Mouse (Mus musculus): Measurements from ENCODE around the gene Mta2. TPM values are rescaled to one million over a fixed set of nuclear protein-coding genes. Genes with fewer than 3 reads are reported as not detected.

Gene Mta2
- polyA plus RNA-seq, 1 experiment = 102 TPM

- TF ChIP-seq CTCF (IDR thresholded peaks at IDR 0.05; ENCODE audit: borderline replicate concordance, insufficient read depth, low read length) = no peak
- TF ChIP-seq POLR2A (IDR thresholded peaks at IDR 0.05; ENCODE audit: low read depth, low read length) = 0 out of 2 replicates have a peak, but pooled peaks have one; percentile 6
- H3K4me1 ChIP-seq (ENCODE audit: control insufficient read depth, insufficient read depth, low read length) = peaks cover 39% of the 10 kb centered on the region
- H3K27ac ChIP-seq (ENCODE audit: insufficient read depth, low read length) = peak overlapping the region; percentile 92
- H3K4me3 ChIP-seq (ENCODE audit: insufficient read depth, low read length) = no peak overlapping the region
Measured at GRCm38 (mm10) chr19:8997546-8997945, 55.9 kb downstream of the Mta2 start.

DNA sequence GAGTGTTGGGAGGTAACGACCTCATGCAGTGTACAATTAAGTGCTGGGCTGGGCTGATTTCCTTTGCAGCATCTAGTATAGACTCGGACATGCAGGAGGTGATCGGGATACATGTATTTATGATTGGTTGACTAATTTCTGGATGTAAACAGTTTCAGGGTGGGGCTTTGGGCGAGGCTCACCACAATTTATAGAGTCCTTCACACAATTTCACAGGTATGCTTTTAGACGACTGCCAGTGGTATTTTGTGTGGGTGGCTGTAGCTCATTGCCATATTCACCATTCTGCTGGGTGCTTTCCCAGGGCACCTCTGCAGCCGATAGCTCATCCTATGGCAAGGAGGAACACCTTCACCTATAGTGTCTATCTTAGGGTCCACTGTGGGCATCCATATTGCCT, 56.9 kb downstream of the Mta2 start:
- TF ChIP-seq CTCF (IDR thresholded peaks at IDR 0.05; ENCODE audit: borderline replicate concordance, insufficient read depth, low read length) (no peak), POLR2A (IDR thresholded peaks at IDR 0.05; ENCODE audit: low read depth, low read length) (no peak)
- Histone ChIP-seq H3K4me3 (ENCODE audit: insufficient read depth, low read length) (no peak overlapping the region), H3K27ac (ENCODE audit: insufficient read depth, low read length) (peak overlapping the region; percentile 75), H3K4me1 (ENCODE audit: control insufficient read depth, insufficient read depth, low read length) (peaks cover 36% of the 10 kb centered on the region)

- Histone ChIP-seq H3K27ac (ENCODE audit: insufficient read depth, low read length) (peak overlapping the region; percentile 75), H3K4me1 (ENCODE audit: control insufficient read depth, insufficient read depth, low read length) (peaks cover 33% of the 10 kb centered on the region), H3K4me3 (ENCODE audit: insufficient read depth, low read length) (no peak overlapping the region)
- TF ChIP-seq POLR2A (IDR thresholded peaks at IDR 0.05; ENCODE audit: low read depth, low read length) = no peak
Measured at GRCm38 (mm10) chr19:8999223-8999622, 57.5 kb downstream of the Mta2 start.

Other genes with a start within 250 kb of the Mta2 start
- 203 and 309 TPM in 2 replicates for gene Slc3a2, start 218.5 kb upstream of the Mta2 start, polyA plus RNA-seq (2011; ENCODE audit: insufficient read length, low read depth, missing spikeins)
- gene Wdr74, start 206.0 kb upstream of the Mta2 start, polyA plus RNA-seq (2011; ENCODE audit: insufficient read length, low read depth, missing spikeins) = 46.5 and 52.3 TPM in 2 replicates
- not detected in 2 replicates for gene 1700092M07Rik, start 201.2 kb upstream of the Mta2 start, polyA plus RNA-seq (2011; ENCODE audit: insufficient read length, low read depth, missing spikeins)
- gene Stx5a, start 200.5 kb upstream of the Mta2 start, polyA plus RNA-seq (2011; ENCODE audit: insufficient read length, low read depth, missing spikeins) = 97.6 and 114 TPM in 2 replicates
- gene Nxf1, start 184.8 kb upstream of the Mta2 start, polyA plus RNA-seq (2011; ENCODE audit: insufficient read length, low read depth, missing spikeins) = 172 and 183 TPM in 2 replicates
- gene Tmem223, start 170.9 kb upstream of the Mta2 start, polyA plus RNA-seq (2011; ENCODE audit: insufficient read length, low read depth, missing spikeins) = 34.7 and 36.7 TPM in 2 replicates
- gene Tmem179b, start 167.4 kb upstream of the Mta2 start, polyA plus RNA-seq (2011; ENCODE audit: insufficient read length, low read depth, missing spikeins) = 41.7 and 49.2 TPM in 2 replicates
- gene Taf6l, start 155.5 kb upstream of the Mta2 start, polyA plus RNA-seq (2011; ENCODE audit: insufficient read length, low read depth, missing spikeins) = 15.7 and 22.7 TPM in 2 replicates
- gene Polr2g, start 143.3 kb upstream of the Mta2 start, polyA plus RNA-seq (2011; ENCODE audit: insufficient read length, low read depth, missing spikeins) = 93.9 and 96.0 TPM in 2 replicates
- 1.4 and 2.0 TPM in 2 replicates for gene Zbtb3, start 139.3 kb upstream of the Mta2 start, polyA plus RNA-seq (2011; ENCODE audit: insufficient read length, low read depth, missing spikeins)
- gene Ttc9c, start 122.5 kb upstream of the Mta2 start, polyA plus RNA-seq (2011; ENCODE audit: insufficient read length, low read depth, missing spikeins) = 52.8 and 68.7 TPM in 2 replicates
- 78.5 and 98.7 TPM in 2 replicates for gene Hnrnpul2, start 121.9 kb upstream of the Mta2 start, polyA plus RNA-seq (2011; ENCODE audit: insufficient read length, low read depth, missing spikeins)
- gene AC129217.1, start 112.1 kb upstream of the Mta2 start, polyA plus RNA-seq (2011; ENCODE audit: insufficient read length, low read depth, missing spikeins) = 43.8 and 73.0 TPM in 2 replicates
- gene Bscl2, start 104.4 kb upstream of the Mta2 start, polyA plus RNA-seq (2011; ENCODE audit: insufficient read length, low read depth, missing spikeins) = 41.2 and 50.0 TPM in 2 replicates
- gene Gng3, start 102.7 kb upstream of the Mta2 start, polyA plus RNA-seq (2011; ENCODE audit: insufficient read length, low read depth, missing spikeins) = not detected in 2 replicates
- 5.9 and 9.0 TPM in 2 replicates for gene Lrrn4cl, start 91.1 kb upstream of the Mta2 start, polyA plus RNA-seq (2011; ENCODE audit: insufficient read length, low read depth, missing spikeins)
- gene Ubxn1, start 70.4 kb upstream of the Mta2 start, polyA plus RNA-seq (2011; ENCODE audit: insufficient read length, low read depth, missing spikeins) = 104 and 112 TPM in 2 replicates
- gene Uqcc3, start 61.0 kb upstream of the Mta2 start, polyA plus RNA-seq (2011; ENCODE audit: insufficient read length, low read depth, missing spikeins) = 16.3 and 22.3 TPM in 2 replicates
- gene Lbhd1, start 58.1 kb upstream of the Mta2 start, polyA plus RNA-seq (2011; ENCODE audit: insufficient read length, low read depth, missing spikeins) = 11.7 and 28.6 TPM in 2 replicates
- not detected in 2 replicates for gene Gm49403, start 57.9 kb upstream of the Mta2 start, polyA plus RNA-seq (2011; ENCODE audit: insufficient read length, low read depth, missing spikeins)
- 61.7 and 68.8 TPM in 2 replicates for gene 1810009A15Rik, start 53.0 kb upstream of the Mta2 start, polyA plus RNA-seq (2011; ENCODE audit: insufficient read length, low read depth, missing spikeins)
- 16.8 and 18.4 TPM in 2 replicates for gene Gm49416, start 52.9 kb upstream of the Mta2 start, polyA plus RNA-seq (2011; ENCODE audit: insufficient read length, low read depth, missing spikeins)
- gene Ints5, start 48.9 kb upstream of the Mta2 start, polyA plus RNA-seq (2011; ENCODE audit: insufficient read length, low read depth, missing spikeins) = 20.2 and 23.1 TPM in 2 replicates
- gene Ganab, start 43.8 kb upstream of the Mta2 start, polyA plus RNA-seq (2011; ENCODE audit: insufficient read length, low read depth, missing spikeins) = 176 and 190 TPM in 2 replicates
- 26.7 and 28.9 TPM in 2 replicates for gene B3gat3, start 21.5 kb upstream of the Mta2 start, polyA plus RNA-seq (2011; ENCODE audit: insufficient read length, low read depth, missing spikeins)
- gene Rom1, start 12.5 kb upstream of the Mta2 start, polyA plus RNA-seq (2011; ENCODE audit: insufficient read length, low read depth, missing spikeins) = 2.7 and 3.5 TPM in 2 replicates
- gene Eml3, start 12.3 kb upstream of the Mta2 start, polyA plus RNA-seq (2011; ENCODE audit: insufficient read length, low read depth, missing spikeins) = 26.2 and 28.2 TPM in 2 replicates
- 16.8 and 19.7 TPM in 2 replicates for gene Tut1, start 12.0 kb downstream of the Mta2 start, polyA plus RNA-seq (2011; ENCODE audit: insufficient read length, low read depth, missing spikeins)
- 882 and 905 TPM in 2 replicates for gene Eef1g, start 25.2 kb downstream of the Mta2 start, polyA plus RNA-seq (2011; ENCODE audit: insufficient read length, low read depth, missing spikeins)
- 559 and 687 TPM in 2 replicates for gene Ahnak, start 47.4 kb downstream of the Mta2 start, polyA plus RNA-seq (2011; ENCODE audit: insufficient read length, low read depth, missing spikeins)
- gene Scgb1a1, start 146.1 kb downstream of the Mta2 start, polyA plus RNA-seq (2011; ENCODE audit: insufficient read length, low read depth, missing spikeins) = not detected in 2 replicates
- 2.8 and 3.3 TPM in 2 replicates for gene Asrgl1, start 193.8 kb downstream of the Mta2 start, polyA plus RNA-seq (2011; ENCODE audit: insufficient read length, low read depth, missing spikeins)